Mouse (Mus musculus) urinary bladder, postnatal 14 days (tissue): ENCODE data around the gene Zg16.
A peak's percentile ranks its signal among the peaks of the same experiment; 100 is the strongest.
"Not testable (repeated sequence)": the region's sequence is repeated elsewhere in the genome, so short reads cannot be mapped to it uniquely, and the experiment has no call there.

Experiments used
- DNase-seq: peaks from one replicate; pipeline ENCODE4 v3.0.0; 2021; ENCODE audit warnings: low spot score

Zg16 gene

GRCm38 (mm10) chr7:127103960-127104359 is 16.8 kb upstream of the Zg16 start:
- no peak for DNase-seq

- no peak for DNase-seq
These were observed 15.0 kb upstream of the Zg16 start for GRCm38 (mm10) chr7:127102148-127102547.

DNA sequence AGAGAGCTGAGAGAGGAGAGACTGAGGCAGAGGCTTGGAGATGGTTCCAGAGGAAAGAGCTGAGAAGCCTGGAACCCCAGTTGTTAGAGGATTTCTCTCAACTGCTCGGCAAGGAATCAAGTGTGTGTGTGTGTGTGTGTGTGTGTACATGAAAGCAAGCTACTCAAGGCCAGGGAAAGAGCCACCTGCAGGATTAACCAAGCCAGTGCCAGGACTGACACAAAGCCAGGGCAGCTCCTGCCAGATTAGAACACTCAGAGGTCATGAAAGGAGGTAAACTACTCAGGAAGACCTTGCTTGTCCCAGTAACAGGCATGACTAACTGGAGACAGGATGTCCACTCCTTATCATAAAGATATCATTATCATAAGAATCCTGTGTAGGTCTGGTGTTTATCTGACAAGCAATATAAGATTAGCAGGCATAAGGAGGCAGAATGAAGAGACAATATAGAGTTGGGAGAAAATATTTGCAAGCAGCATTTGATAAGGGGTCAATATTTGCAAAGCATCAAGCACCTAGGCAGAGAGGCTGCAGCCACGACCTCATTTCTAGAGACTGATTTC is 14.4 kb upstream of the Zg16 start:
- no peak for DNase-seq

DNA sequence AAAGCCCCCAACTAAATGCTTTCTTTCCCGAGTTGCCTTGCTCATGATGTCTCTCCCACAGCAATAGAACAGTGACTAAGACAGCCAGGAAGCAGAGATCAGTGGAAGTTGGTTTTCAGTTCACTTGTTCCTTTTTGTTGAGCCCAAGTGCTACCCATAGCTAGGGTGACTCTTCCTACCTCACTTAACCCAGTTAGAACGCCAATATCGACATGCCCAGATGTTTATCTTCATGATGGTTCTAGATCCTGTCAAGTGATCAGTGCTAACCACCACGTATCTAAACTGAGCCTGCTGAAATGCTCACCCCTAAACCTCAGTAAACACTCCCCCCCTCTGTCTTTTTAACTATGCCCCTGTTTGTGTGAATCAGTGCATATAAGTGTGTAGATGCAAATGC is 12.4 kb upstream of the Zg16 start:
- no peak for DNase-seq

DNA sequence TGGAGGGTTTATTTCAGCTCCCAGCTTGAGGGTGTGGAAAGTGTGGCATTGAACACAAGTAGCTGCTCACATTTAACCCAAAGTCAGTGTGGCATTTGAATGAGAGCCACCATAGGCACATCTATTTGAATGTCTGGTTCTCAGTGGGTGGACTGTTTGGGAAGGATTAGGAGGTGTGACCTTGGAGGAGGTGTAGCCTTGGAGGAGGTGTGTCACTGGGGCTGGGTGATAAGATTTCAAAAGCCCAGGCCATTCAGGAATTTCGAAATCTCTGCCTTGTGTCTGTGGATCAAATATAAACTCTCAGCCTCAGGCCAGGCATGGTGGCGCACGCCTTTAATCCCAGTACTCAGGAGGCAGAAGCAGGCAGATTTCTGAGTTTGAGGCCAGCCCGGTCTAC is 11.8 kb upstream of the Zg16 start:
- no peak for DNase-seq

DNA sequence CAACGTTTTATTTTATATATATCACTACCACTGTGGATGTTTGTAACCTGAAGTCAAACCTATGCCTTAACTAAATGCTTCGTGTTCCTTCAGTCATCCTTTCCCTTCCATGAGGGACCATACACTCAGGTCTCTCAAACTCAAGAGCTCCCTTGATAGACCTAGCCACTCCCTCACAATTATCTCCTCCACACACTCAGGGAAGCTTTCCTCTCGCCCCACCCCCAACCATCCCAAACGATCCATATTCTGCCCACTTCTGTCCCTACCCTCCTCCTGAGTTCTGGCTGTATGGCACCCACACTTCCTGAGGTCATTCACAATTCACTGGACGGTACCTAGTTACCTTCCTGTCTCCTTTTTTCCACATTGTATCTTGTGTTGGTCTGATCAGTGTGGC is 11.4 kb upstream of the Zg16 start:
- DNase-seq: no peak

DNA sequence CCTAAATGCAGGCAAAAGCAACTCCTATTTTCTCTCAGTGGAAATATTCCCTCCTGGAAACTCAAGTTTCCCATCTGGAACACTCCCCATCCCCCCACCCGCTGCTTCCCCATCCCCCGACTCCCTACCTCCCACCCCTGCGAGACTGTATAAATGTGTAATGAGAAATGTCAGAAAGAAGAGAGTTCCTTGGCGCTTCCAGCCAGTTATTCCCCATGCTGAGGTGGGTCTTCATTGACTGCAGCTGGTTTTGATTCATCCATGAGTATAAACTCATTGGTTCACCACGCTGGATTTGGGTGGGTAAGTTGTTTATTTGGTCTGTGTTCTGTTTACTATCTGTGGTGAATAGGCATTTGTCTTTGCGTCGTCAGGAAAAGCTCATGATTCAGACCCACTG is 9.3 kb upstream of the Zg16 start:
- no peak for DNase-seq

DNA sequence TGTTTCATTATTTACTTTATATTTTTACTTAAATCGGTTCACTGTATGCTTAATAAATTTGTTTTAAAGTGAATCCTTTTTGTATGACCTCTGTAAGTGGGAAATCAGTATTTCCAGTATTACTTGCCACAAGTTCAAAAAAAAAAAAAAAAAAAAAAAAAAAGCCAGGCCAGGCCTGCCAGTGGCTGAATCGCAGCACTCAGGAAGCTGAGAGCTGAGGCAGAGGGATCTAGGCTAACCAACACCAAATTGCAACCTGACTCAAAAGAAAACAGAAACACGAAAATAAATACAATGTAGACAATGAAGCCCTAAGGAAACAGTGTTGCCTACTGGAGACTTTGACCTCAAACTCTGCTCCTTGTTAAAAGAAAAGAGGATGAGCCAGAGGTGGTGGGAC is 6.8 kb upstream of the Zg16 start:
- DNase-seq: no peak

- peak; percentile 20 for DNase-seq
These were observed 4.2 kb upstream of the Zg16 start, which contains the start of gene AI467606 for GRCm38 (mm10) chr7:127091114-127091896. AI467606 (plus strand) TSS chr7:127091359.

- DNase-seq: no peak
These were observed 3.3 kb upstream of the Zg16 start for GRCm38 (mm10) chr7:127090154-127091113.

DNA sequence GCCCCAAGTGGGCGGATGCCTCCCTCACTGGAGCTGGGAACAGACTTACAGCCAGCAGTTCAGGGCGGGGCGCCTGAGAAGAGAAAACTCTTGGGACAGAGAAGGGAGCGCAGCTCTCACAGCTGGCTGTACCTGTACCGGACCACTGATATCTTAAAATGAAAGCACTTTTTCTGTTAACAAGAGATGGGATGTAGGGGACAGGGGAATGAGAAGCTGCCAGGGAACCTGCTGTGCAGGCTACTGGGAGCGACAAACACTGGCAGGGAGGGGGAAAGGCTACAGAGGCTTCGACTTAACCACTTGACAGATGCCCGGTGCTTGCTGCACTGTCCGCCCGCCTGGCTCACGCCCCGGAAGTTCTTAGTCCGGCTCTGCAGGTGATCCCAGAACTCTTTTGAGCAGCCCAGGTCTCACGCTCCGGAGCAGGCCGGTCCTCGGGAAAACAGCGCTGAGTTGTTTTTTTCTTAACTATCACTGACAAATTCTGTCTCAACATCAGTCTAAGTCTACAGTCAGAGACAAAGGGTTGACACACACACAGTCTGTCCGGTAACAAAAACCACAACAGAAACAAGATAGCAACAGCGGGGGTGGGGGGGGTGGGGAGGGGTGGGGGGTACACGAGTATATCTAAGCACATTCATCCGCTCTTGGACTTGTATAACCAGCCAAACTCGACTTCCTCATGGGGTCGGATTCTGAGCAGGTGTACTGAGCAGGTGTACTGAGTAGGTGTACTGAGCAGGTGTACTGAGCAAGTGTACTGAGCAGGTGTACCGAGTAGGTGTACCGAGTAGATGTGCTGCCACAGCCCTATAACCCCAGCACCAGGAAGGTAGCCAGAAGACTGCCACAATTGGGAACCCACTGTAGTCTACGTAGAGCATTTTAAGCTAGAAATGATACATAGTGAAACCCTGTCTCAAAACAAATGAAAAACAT is 2.0 kb upstream of the Zg16 start:
- DNase-seq: peak; percentile 31

- DNase-seq: no peak
These were observed 955 bp upstream of the Zg16 start for GRCm38 (mm10) chr7:127088083-127088482.

- DNase-seq: not testable (repeated sequence)
These were observed 1.4 kb downstream of the Zg16 start for GRCm38 (mm10) chr7:127085751-127086150.

- DNase-seq: no peak
These were observed 2.3 kb downstream of the Zg16 start for GRCm38 (mm10) chr7:127084794-127085193.

GRCm38 (mm10) chr7:127083689-127084088 is 3.4 kb downstream of the Zg16 start:
- no peak for DNase-seq

GRCm38 (mm10) chr7:127082995-127083394 is 4.1 kb downstream of the Zg16 start:
- DNase-seq: no peak

DNA sequence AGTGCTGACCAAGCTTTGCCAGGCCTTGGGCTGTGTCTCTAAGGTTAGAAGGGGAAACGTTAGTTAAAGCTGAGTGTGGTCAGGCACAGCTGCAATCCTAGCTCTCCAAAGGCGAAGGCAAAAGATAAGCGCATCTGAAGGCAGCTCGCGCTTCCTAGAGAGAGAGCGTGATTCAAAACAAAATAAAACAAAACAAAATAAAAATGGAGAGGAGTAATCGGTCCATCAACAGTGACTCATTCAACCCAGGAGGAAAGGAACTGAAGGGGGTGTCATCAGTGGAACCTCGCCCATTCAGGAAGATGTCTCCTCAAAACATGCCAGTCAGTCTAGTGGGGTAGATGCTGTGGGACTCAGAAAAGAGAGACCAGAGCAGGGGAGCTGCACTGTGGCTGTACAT is 4.9 kb downstream of the Zg16 start:
- no peak for DNase-seq

DNA sequence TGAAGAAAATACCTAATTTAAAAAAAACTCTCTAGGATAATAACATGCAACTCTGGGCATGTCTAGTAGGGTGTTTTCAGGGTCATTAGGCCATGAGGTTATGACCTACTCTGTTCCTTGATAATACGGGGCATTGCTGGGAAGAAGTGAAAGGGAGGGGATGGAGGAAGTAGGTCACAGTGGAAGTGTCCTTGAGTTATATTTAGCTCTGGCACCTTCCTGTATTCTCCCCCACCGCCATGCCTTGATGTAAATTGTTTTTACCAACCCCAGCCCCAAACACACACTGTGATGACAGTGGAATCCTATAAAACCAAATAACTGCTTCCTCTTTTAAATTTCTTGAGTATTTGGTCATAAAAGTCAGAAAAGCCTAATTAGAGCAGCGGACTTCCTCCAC is 7.1 kb downstream of the Zg16 start:
- DNase-seq: no peak

GRCm38 (mm10) chr7:127077692-127078091 is 9.4 kb downstream of the Zg16 start:
- DNase-seq: no peak

- no peak for DNase-seq
These were observed 10.9 kb downstream of the Zg16 start for GRCm38 (mm10) chr7:127076188-127076587.

- no peak for DNase-seq
These were observed 13.9 kb downstream of the Zg16 start for GRCm38 (mm10) chr7:127073221-127073620.
